Mouse (Mus musculus) adipose tissue, adult 10 weeks (tissue): ENCODE results near the gene Megf8. TPM values are rescaled to one million over a fixed set of nuclear protein-coding genes. Genes with fewer than 3 reads are reported as not detected.

Experiments
- polyA plus RNA-seq: library from polyadenylated mRNA; stranded (reverse); fragments of 350-450 nt; fragmentation: Illumina TruSeq; extraction: RNeasy Lipid Tissue Mini Kit (QIAGEN cat#74804); gene quantifications from one replicate; pipeline ENCODE4 v1.2.3, GENCODE M21; 2014; ENCODE audit warnings: low read depth, low replicate concordance

Gene Megf8
- 32.1 TPM for polyA plus RNA-seq

DNA sequence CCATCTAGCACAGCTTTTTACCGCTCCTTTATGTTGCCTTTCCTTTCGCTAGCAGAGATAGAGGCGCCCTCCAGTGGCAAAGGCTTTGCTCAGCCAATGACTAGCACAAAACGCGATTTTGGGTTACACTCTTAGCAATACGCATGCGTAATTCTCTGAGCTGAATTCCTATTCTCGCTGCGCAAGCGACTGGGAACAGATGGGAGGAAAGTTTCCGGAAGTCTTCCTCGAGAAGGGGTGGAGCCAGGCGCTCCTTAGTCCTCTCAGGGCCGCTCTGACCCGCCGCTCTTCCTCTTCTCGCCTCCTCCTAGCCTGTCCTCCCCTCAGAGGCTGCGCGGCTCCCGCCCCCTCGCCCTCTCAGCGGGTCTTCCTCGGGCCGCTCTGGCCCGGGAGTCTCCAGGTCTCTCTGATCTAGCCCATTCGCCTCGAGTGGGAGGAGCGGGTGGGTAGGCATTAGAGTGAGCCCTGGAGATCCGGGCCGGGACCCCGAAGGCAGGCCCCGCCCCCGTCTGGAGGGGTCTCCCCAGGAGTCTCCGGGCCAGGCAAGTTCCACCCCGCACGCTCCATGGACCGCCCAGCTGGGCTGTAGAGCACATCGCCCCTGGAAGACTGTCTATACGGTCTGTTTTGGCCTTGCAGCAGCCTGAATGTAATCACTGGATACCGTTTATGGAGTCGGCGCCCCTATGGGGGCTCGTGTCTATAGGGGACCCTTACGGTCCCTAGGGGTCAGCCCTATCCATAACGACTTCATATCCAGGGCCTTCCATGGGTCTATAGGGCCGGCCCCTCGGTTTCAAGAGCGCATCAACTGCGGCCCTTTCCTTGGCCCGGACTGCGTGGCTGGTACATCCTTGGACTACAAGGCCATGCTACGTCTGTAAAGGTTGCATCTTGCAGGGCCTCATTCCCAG lies at the start of gene Megf8:
Gene Megf8, plus strand, starts transcription at position 633 of the 914 bp plus-strand sequence.

DNA sequence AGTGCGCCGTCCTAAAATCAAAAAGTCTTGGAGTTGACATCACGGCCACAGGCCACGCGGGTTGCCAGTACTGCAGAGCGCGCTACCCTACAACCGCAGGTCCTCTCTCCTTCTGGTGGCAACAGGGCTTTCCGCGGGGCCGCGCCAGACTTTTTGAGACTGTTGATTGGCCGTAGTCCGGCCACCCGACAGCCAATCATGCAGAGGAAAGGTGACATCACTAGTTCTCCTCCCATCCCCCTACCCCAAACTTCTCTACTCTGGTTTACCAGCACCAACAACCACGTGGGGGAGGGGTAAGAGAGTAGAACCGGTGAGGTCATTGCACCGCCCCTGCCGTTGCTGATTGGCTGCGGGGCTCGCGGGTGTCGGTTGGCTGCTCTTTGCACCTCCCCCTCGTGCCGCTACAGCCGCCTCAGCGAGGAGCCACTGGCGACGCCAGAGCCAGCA lies 49.6 kb upstream of the Megf8 start, which contains the start of gene Cic:
Gene Cic, plus strand, starts transcription at position 404 of the 450 bp plus-strand sequence.

DNA sequence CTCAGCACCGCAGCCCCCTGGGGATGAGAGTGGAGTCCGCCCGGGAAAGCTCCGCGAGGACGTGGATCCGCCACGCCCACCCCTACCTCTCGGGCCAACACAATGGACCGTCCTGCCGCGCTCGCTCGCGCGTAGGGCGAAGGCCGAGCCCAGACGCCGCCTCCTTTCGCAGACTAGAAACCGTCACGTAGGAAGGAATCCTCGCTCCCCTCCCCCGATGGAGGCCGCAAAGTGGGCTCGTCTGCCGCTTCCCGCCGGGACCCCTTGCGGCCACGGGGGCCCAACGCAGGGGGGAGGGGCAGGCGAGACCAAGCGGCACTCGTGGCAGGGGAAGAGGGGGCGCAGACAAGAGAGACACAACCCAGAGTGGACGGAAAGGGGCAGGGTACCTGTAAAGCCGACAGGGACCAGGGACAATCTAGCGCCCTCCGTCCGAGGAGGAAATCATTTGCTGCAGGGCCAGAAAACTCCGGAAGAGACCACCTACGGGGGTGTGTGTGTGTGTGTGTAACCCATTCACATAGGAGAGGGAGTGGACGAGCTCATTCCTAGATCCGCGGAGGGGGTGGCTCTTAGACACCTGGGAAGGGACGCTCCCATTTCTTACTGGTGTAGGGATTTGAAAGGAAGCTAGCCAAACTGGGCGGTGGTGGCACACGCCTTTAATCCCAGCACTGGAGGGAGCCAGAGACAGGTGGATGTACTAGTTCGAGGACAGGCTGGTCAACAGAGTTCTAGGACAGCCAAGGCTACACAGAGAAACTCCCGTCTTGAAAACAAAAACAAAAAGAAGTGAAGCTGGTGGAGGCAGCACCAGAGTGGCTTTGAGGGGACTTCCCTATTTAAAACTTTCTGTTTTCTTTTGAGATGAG lies 19.3 kb upstream of the Megf8 start, which contains the start of gene Pafah1b3:
Gene Pafah1b3, minus strand, starts transcription at position 533 of the 872 bp plus-strand sequence.

DNA sequence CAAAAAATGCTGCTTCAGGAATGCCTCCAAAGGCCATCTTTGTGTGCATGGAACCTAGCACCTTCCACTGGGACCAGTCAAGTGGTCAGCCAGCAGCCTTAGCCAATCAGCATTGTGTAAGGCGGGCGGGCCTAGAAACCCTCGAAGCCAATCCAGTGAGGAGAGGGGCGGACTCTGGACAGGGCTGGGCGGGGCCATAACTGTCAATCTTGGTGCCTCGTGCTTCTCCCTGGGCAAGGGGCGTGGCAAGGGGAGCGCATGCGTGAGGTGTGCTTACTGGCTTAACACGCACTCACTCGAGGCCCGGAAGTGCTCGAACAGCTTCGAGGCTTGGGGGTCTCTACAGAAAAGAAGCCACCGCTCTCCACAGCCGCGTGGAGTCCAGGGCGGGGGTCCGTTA lies 15.9 kb upstream of the Megf8 start, which contains the start of gene Prr19:
Gene Prr19, plus strand, starts transcription at position 349 of the 400 bp plus-strand sequence.

DNA sequence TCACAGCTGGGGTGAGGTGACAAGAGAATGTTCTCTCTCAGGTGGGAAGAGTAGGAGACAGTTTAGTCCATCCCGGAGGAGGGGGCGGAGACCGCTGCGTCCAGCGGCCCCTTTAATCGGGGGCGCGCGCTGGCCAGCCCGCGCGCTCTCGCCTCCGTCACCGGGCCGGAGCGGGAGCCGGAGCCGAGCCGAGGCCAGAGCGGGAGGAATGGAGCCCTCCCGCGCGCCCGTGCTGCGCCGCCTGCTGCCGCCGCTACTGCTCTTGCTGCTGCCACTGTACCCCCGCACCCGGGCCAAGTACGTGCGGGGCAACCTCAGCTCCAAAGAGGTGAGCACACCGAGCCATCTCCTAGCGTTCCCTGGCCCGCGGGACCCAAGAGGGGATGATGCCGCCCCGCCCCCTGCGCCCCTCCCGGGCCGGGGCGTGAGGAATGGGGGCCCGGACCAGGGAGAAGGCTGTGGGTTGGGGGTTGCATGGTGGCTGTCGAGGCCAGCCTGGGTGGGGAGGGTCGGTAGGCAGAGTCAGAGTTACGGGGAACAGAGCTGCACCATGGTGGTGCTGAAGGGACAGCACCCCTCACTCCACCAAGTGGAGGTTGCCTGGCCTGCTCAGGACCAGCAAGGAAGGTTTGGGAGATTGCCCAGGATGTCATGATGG lies 10.9 kb upstream of the Megf8 start, which contains the start of gene Tmem145:
Gene Tmem145, plus strand, starts transcription at position 151 of the 658 bp plus-strand sequence.

DNA sequence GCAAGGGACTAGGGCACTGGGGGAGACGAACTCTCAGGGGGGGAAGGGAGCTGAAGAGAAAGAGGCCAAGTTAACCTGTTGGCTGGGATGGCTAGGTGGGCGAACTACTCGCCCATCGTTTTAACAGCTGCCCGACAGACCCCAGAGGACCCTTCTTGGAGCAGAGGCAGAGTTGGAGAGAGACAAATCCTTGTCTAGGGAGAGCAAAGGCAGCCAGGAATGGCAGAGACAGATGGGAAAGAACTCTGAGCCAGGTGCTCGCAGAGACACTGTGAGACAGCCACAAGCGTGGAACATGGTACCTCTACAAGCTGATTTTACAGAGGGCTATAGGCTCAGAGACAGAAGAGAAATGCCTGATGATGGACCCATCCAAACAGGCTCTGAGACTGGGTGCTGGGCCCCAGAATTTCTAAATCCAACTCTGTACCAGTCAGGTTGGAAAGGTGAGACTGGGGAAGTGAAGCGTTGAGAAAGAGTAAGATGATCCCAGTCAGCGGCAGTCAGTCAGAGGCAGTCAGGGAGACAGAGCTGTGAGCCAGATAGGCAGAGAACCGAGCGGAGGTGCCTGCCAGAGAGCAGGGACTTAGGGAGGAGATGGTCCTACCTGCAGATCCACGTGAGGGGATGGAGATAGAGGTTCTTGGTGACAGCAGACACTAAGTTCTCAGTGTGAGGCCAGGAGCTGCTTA lies 52.2 kb downstream of the Megf8 start, which contains the start of gene Cnfn:
Gene Cnfn, minus strand, starts transcription at position 667 of the 692 bp plus-strand sequence.

DNA sequence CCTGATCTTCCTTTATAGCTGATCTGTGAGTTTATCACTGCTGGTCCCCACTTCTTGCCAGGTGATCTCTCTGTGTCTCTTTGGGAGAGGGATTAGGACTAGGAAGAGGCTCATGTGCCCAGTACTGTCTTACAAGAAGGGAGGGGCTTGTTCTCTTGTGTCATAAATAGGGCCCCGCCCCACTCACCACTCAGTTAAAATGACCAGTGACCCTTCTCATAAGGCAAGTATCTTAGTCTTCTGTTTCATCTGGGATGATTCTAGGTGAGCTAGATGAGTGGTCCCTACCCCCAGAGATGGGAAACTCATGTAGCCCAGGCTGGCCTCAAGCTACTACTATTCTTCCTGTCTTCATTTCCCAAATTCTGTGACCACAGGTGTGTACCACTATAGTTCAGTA lies 81.6 kb downstream of the Megf8 start, which contains the start of gene Lipe:
Gene Lipe, minus strand, starts transcription at position 101 of the 400 bp plus-strand sequence.

DNA sequence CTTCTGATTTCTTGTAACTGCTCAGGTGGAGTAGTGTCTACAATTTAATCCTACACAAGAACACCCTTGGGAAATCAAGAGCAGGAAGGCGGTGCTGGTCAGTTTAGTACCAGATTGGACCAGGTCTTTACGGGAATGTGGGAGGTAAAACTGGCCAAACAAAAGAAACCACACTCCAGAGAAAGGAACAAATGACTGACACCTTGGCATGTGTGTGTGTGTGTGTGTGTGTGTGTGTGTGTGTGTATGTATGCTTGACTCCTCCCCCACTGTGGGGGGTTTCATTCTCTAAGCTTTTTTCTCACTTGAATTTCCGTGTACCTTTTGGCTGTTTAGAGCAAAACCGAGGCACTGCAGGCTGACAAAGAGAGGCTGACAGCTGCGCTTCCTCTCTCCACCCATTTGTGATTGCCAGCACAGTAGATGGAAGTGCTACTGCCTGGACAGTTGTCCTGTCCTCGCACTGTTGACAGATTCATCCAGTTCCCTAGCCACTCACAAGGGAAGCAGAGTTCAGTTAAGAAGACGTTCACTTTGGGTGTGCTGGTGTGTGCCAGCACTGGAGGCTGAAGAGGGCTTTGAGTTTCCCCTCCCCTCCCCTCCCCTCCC lies 96.0 kb downstream of the Megf8 start, which contains the start of gene Cxcl17:
Gene Cxcl17, minus strand, starts transcription at position 54 of the 609 bp plus-strand sequence.

Other genes starting within 250 kb of the Megf8 start
- gene Grik5, start 244.8 kb upstream of the Megf8 start, polyA plus RNA-seq, result 8.7 TPM
- gene Zfp574, start 244.6 kb upstream of the Megf8 start, polyA plus RNA-seq, result 12.5 TPM
- gene Pou2f2, start 137.4 kb upstream of the Megf8 start, polyA plus RNA-seq, result 1.4 TPM
- gene Dedd2, start 96.5 kb upstream of the Megf8 start, polyA plus RNA-seq, result 15.0 TPM
- 7.4 TPM for gene Zfp526, start 95.7 kb upstream of the Megf8 start, polyA plus RNA-seq
- 81.2 TPM for gene Gsk3a, start 79.3 kb upstream of the Megf8 start, polyA plus RNA-seq
- 32.2 TPM for gene Erf, start 66.4 kb upstream of the Megf8 start, polyA plus RNA-seq
- 84.3 TPM for gene Cic, start 49.5 kb upstream of the Megf8 start, polyA plus RNA-seq
- 54.0 TPM for gene Pafah1b3, start 19.2 kb upstream of the Megf8 start, polyA plus RNA-seq
- 1.5 TPM for gene Prr19, start 15.8 kb upstream of the Megf8 start, polyA plus RNA-seq
- gene Tmem145, start 11.1 kb upstream of the Megf8 start, polyA plus RNA-seq, result not detected
- gene Cnfn, start 52.6 kb downstream of the Megf8 start, polyA plus RNA-seq, result not detected
- gene Lipe, start 81.5 kb downstream of the Megf8 start, polyA plus RNA-seq, result 468 TPM
- gene Cxcl17, start 95.7 kb downstream of the Megf8 start, polyA plus RNA-seq, result not detected
- 10.2 TPM for gene Ceacam1, start 160.4 kb downstream of the Megf8 start, polyA plus RNA-seq
- 1.3 TPM for gene Ceacam2, start 222.7 kb downstream of the Megf8 start, polyA plus RNA-seq